Mouse (Mus musculus): ENCODE measurements around the gene Pomt2.
"Not testable (repeated sequence)": the region's sequence is repeated elsewhere in the genome, so short reads cannot be mapped to it uniquely, and the experiment has no call there.

Pomt2 gene

DNA sequence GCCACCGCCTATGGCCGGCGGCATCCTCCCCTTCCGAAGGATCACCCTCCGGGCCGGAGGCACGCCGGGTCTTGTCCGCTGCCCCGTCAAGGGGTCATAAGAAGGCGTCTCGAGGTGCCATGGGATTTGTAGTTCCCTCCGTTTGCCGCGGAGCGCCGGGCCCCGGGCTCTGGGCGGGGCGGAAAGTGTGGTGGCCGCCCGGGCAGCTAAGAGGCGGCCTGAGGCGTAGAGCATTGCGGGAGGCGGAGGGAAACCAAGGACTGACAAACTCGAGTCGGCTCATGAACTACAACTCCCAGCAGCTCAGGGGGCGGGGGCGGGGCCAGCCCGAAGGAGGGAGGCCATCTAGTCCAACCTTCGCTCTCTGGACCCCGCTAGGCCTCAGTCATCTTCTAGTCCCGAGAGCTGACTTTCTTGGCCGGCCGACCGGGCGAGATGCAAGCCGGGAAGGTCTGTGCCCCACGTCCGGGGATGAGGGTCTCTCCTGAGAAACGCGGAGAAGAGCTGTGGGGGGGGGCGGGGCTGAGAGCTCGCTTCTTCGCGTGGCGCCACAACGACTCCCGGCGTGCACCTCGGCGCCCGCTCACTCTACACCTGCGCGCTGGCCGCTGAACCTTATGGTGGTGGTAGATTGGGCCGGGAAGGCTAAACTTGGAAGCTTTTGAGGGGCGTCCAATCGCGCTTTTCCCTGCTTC is at the start of gene Pomt2:
Pomt2 (minus strand) TSS at position 574 of the 695 bp plus-strand sequence.
- DNase-seq (ENCODE audit: low read depth, low spot score): peak; percentile 97

DNA sequence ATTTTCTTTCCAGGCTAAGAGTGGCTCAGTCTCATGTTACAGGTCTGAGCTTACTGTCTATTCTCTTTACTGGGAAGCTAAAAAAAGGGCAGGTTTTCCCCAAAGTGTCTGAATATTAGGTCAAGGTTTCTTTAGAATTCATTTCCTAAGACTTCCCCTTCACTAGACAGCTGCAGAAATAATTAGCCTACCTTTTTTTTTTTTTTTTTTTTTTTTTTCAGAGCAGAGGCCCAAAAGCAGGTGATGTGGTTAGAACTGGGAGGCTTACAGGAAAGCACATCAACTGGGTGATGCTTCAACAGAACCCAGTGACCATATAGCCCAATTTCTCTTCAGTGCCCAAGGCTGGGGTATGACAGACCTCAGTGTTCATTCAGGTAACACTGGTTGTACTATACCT is 48.5 kb upstream of the Pomt2 start:
- DNase-seq (ENCODE audit: low read depth, low spot score): no peak

DNA sequence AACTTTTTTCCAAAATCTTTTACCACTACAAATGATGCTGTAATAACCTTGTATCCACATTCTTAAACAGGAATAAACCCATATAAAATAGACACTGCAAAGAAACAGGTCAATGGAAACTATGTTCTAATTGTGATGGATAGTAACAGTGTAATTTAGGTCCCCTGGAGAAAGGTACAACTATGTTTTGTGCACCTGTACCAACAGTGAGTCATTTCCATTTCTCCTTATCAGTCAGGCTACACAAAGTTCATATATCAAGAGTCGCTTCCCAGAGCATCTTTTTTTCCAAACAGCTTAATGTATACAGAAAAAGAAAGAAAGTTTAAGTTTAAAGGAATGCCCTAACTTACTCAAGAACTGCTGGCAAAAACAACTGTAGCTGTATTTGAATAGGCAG is 47.3 kb upstream of the Pomt2 start:
- DNase-seq (ENCODE audit: low read depth, low spot score): no peak

DNA sequence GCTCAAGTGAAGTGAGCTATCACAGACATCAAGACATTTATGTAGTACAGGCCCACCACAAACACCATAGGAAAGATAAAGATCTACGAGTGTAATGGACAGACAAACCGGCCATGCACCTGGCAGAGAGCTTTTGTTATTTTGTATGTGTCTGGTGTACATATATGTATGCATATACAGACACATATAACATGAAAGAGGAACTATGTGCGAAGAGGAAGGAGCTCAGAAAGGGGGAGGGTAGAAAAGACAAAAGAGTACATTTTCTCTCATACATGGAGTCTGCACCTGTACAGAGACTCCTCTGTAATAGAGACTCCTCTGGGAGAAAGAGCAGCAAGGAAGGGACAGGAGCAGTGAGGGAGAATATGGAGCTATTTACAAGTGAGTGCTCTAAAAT is 45.2 kb upstream of the Pomt2 start:
- no peak for DNase-seq (ENCODE audit: low read depth, low spot score)

DNA sequence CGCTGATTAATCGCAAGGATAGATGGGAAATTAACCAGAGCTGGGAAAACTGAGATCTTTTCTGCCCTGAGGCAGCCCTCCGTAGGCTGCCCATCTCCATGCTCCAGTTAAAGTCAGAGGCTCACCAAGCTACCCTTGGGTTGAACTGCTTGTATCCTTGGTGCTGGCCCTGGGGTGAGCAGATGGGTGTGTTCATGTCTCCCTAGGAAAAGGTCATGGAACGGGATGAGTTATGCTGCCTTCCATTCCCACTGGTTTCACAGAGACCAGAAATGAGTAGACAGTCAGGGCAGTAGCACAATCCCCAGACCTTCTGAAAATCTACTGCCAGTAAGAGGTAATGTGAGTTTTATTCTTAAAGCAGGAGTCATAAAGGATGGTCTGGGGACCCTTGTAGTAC is 29.9 kb upstream of the Pomt2 start:
- DNase-seq (ENCODE audit: low read depth, low spot score): no peak

DNA sequence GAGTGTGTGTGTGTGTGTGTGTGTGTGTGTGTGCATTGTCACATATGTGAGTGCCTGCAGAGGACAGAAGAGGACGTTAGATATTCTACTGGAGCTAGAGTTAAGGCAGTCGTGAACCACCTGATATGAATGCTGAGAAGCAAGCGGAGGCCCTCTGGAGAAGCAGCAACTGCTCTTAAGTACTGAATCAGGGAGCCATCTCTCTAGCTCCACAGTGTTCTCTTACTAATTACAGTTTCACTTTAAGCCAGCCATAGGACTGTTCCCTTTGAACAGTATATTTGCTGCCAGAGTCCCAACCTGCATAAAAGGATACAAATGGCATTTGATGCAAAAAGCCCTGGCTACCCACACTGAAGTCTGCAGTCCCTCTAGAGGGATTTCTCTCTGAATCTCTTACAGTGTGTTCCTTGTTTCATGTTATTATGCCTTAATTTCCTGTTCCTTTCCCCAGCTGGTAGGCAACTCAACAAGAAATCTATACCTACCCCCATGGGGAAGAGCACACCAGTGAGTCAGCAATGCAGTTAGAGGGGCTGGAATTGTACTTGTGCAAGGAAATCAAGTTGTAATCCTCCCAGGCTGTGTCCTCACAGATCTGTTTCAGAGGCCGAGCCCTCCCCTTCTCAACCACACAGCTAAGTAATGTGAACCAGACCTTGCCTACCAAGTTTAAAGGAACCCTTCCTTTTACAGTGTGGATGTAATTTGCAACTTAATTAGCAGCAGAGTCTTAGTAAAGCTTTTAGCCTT is 27.6 kb upstream of the Pomt2 start:
- peak; percentile 41 for DNase-seq (ENCODE audit: low read depth, low spot score)

DNA sequence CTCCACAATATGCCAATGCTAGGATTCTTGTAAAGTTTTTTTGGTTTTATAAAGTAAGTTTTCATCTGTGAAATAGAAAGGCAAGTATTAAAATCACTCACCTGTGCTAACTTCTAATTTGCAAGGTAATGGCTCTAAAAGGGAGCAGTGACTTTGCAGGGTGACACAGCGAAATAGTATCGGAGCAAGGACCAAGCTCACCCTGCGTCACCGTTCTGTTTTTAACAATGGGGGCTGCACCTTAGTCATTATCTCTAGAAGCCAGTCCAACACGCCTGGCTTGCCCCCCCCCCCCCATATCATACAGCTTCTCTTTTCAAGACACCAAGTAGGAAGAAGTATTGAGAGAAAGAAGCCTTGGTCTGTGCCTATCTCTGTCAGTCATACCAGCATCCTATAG is 13.0 kb upstream of the Pomt2 start:
- DNase-seq (ENCODE audit: low read depth, low spot score): no peak

DNA sequence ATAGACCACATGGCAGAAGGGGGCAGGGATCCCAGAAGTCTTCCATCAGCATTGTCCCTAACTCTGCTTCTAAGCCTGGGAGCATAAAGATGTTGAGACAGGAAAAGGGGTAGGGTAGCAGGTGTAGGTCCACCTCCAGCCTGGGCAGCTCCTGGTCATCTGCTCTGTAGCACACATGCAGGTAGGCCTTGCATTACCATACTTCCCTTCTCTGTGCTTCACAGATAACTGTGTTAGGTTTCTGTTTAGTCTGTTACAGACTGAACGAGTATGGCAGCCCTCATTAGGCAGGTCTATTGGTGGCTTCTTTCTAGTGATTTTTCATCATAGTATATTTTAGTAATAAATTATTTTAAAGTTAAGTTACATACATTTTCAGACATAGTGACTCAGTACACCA is 12.5 kb upstream of the Pomt2 start:
- DNase-seq (ENCODE audit: low read depth, low spot score): no peak

DNA sequence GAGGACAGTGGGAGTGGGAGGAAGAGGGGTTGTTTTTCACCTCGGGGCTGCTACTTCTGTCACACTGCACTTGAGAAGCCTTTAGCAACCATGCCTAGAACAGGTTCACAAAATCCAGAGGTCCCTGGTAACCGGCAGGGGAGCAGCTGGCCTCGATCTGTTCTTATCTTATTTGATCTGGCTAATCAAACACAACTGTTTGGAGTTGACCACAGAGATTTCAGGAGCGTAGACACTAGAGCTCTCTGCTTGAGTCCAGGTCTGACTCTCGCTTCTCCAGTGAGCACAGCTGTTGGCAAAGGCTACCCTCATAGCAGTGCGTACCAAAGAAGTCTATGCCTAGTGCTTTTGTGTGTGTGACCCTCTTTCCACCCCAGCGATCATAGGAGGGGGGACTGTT is 10.3 kb upstream of the Pomt2 start:
- DNase-seq (ENCODE audit: low read depth, low spot score): no peak

DNA sequence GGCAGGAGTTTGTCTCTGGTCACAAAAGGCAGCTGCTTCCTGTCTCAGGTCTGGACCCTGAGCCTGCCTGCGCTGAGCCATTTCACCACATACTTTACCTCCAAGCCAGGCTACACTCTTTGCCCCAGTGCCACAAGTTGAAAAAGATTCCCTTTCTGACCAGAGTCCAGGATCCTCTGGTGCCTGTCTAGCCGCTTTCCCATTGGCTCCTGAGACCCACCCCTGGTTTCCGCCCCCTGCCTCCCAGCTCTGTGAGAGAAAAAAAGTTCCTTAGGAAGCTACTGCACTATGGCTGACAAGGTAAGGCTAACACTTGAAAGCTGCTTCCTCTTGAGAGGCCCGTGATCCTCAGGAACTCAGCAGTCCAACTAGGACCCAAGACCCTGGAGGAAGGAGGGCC is 9.6 kb upstream of the Pomt2 start:
- DNase-seq (ENCODE audit: low read depth, low spot score): no peak

DNA sequence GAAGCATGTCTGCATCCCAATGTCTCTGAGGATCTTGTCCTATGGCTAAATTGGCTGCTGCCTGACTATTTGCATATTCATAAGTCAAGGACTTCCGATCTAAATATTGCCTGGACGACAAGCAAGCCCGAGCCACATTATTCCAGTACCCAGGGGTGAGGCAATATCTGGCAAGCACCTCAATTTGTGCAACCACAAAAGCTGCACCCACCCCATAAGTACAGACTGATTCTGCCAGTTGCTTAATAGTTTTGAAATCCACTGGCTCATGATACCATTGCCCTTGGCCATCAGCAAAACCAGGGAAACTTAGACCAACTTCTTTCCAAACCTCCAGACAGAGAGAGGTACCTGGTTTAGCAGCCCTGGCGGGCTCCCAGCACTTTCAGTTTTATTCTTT is 6.7 kb upstream of the Pomt2 start:
- DNase-seq (ENCODE audit: low read depth, low spot score): not testable (repeated sequence)

DNA sequence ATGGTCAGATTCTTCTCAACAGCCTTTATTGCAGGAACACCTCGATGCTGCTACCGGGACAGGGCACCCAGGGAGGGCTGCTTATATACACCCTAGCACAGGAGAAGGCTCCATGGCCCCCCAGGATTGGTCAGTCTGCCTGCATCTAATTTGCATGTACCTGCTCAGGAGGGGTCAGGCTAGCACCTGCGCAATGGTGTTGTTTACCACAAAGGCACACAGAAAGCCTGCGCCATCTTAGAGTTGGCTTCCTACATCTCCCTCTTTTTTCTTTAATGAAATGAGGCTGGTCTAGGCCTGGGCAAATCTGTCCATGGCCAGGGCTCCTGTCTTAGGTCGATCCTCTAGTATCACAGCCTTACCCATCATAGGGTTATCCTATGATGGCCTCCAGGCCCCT is 1.7 kb upstream of the Pomt2 start:
- no peak for DNase-seq (ENCODE audit: low read depth, low spot score)

DNA sequence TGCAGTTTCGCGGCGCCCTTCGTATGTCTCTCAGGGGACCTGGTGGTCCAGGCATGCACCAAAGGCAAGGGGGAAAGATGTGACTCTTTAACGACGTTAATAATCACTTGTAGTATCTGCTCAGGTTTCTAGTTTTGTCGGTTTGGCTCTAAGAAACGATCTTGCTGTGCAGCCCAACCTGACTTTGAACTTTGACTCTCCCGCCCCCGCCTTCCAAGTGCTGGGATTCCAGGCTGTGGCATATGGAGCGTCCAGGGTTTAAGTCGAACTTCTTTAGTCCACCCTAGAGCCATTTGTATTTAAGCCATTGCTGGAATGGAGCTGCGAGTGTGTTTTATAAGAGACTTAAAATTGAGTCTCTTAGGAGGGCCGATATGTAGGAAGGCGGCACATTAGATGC is 368 bp upstream of the Pomt2 start:
- DNase-seq (ENCODE audit: low read depth, low spot score): no peak

DNA sequence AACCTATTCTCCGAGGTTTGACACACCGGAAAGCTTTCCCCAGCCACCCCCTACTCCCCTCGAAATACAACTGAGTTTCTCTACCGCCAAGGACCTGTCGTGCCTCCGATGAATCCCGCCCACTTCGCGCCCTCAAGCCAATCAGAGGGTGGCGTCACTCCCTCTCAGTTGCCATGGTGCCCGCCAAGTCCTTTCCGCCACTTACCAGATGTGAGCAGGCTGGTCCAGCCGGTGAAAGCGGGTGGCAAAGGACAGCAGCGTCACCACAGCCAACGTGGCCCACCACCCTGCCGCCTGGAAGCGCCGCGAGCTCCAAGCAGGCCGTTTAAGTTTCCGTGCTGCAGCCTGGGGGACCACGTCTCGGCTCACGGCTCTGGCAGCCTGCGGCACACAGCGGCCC is 802 bp downstream of the Pomt2 start, which contains the start of gene Gstz1:
Gstz1 (plus strand) TSS at position 200 of the 400 bp plus-strand sequence.
- DNase-seq (ENCODE audit: low read depth, low spot score): peak; percentile 92

DNA sequence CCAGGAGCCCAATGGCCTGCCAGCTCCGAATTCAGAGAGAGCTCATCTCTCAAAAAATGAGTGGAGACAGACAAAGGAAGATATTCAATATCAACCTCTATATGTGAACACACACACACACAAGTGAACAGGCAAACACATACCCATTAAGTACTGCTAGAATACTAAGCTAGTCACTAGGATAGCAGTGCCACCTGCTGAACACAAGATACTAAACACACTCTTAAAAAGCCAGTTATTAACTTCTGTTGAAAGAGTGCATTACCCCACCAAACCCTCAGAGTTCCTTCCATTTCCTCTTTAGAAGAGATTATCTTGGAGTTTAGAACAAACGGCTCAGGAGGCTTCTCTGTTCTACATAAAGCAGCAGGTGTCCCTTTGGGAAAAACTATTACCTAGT is 5.6 kb downstream of the Pomt2 start:
- no peak for DNase-seq (ENCODE audit: low read depth, low spot score)

DNA sequence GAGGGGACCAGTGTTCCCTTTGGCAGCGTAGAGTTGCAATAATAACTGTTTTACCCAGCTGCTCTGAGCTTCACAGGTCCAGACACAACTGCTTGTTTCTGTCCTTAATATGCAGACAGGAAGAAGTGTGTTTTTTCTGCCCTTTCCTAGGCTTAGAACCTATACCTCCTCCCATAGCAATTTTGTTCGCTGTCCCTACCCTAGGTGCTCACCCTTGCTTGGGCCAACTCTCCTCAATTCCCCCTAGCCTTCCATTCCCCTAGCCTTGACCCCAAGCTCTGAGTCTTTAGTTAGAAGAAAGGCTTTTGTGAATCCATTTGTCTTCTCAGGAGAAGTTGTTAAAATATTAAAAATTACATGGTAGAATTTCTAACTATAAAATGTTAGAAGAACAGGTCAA is 9.0 kb downstream of the Pomt2 start:
- no peak for DNase-seq (ENCODE audit: low read depth, low spot score)

DNA sequence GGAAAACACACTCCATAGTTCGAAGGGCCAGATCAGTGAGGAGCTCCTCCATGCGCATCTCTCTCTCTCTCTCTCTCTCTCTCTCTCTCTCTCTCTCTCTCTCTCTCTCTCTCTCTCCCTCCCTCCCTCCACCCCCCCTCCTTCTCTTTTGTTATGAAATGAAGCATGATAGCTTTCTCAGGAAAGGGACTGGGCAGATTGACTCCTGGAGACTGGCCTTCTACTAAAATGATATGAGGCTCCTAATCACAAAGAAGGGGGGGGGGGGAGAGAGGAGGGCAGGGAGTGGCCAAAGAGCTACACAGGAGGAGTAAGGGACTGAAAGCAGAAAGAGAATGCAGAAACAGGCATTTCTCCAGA is 9.4 kb downstream of the Pomt2 start:
- DNase-seq (ENCODE audit: low read depth, low spot score): no peak

DNA sequence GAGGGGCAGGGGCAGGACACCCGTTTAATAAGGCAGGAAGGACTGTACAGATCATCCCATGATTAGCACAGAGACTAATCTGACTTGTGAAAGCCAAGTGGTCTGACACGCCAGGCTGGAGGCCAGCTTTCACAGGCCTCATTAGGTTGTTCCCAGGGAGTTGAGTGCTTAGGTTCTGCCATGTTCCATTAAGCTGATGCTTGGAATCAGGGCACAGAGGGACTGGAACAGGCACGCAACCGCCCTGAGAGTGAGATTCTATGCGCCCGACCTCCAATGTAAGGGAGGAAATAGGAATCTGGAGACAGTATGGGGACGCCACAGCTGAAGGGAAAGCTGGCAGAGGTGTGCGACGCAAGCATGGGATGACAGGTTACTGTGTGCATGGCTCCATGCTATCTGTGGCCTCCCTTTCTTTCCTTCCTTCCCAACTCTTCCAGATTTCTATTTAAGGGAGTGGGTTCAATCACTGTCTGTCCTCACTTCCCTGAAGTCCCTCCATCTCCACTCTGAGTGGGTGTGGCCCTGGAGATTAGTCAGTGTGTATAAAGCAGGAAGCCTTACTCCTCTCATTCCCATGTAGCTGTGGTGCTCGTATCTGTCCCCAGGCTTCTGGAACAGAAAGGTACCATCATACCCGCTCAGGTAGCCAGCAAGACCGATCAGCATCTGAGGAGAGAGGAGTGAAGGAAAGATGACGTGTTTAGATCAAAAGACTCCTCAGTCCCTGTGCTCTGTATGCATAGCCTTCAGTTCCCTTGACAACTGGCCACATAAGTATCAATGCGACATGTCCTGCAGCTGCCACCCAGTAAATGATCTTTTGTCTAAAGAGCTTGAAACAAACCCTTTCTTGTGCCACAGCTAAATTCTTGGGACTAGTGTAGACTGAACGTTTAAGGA is 10.1 kb downstream of the Pomt2 start:
- DNase-seq (ENCODE audit: low read depth, low spot score): no peak

DNA sequence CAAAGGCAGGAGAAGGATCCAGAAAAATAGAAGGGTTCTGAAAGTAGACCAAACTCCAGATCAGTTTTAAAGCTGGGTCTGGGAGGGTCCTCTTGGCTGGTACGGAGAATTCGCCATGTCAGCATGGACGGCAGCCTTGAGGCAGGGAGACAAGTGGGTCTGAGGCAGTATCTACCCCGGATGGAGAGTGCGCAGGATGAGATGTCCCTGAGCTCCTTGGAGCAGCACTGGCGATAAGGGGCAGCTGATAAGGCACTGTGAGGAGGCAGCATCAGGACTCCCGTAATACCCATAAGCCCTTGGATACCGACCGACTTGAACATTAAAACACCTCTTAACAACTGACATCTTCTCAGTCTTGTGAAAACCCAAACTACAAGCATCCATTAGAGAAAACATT is 15.0 kb downstream of the Pomt2 start:
- DNase-seq (ENCODE audit: low read depth, low spot score): no peak

DNA sequence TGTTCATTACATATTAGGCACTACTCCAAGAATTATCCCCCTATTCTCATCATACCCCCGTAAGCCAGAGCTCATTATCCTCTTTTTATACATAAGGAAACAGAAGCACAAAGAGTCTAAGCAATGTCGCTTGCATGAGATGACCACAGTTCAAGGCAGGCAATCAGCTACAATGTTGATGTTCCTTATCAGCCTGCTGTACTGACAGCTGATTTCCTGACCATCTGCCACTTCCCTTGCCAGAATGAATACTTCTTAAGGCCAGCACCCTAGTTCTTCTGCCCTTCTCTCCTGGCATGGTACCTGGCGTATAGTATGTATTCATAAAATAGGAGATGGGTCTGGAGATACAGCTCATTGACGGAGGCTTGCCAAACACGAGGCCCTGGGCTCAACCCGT is 15.6 kb downstream of the Pomt2 start:
- DNase-seq (ENCODE audit: low read depth, low spot score): no peak

DNA sequence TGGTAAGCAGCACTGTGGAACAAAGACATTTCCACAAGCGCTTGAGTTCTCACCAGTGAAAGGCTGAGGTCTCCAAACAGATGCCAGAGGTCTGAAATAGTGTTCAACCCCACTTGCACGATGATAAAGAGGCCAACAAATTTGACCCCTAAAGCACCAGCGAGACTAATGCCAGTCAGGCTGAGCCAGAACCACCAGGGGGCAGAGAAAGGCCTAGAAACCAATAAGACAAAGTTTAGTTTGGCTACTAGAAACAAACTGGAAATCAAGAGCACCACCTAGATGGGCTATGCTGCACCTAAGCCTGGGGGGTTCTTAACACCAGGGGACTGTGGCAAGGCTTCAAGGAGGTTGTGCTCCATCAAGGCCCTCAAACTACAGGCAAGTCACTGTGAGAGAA is 16.1 kb downstream of the Pomt2 start:
- peak; percentile 32 for DNase-seq (ENCODE audit: low read depth, low spot score)

DNA sequence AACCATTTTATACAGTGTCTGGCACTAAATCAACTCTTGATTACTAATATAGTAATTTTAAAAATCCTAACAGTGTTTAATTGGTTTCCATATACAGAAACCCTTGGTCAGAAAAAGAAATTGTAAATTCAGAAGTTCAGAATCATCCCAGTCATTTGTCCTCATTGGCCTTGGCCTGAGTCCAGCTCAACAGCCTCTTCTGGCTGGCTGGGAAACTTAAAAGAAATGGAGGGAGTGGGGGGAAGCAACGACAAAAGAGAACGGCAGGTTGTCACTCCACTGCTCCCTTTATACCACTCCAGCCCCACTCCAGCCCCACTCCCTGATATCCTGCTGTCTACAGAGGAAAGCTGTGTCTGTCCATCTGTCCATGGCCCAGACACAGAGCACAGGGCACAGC is 16.6 kb downstream of the Pomt2 start:
- no peak for DNase-seq (ENCODE audit: low read depth, low spot score)
